Mouse (Mus musculus) forebrain, embryonic 11.5 days (tissue): Measurements from ENCODE around the gene Slc6a13. TPM values are rescaled to one million over a fixed set of nuclear protein-coding genes. Genes with fewer than 3 reads are reported as not detected.

Source experiments
- ATAC-seq: fragments of 200-750 bp; cut with Nextera tagmentation; replicated peaks from 2 replicates; pipeline ENCODE4 v1.8.0; 2017; ENCODE audit warnings: moderate TSS enrichment; ENCODE audit not compliant: low FRiP score
- DNase-seq: peaks from one replicate; pipeline ENCODE4 v3.0.0-alpha.2; 2017; ENCODE audit warnings: low spot score
- H3K27ac ChIP-seq: fragments of 300-500 bp; sonication (generic); 2 replicates; pipeline ENCODE4 v1.5.1; 2014; ENCODE audit warnings: low read depth, low read length
- H3K27me3 ChIP-seq: fragments of 300-500 bp; sonication (generic); 2 replicates; pipeline ENCODE4 v1.6.1; 2014; ENCODE audit warnings: mild to moderate bottlenecking, low read length, mixed read lengths; ENCODE audit not compliant: control insufficient read depth, insufficient read depth
- H3K36me3 ChIP-seq: fragments of 300-500 bp; sonication (generic); 2 replicates; pipeline ENCODE4 v1.6.1; 2014; ENCODE audit warnings: mild to moderate bottlenecking, low read length, moderate library complexity, mixed read lengths; ENCODE audit not compliant: control insufficient read depth, insufficient read depth
- H3K4me1 ChIP-seq: fragments of 300-500 bp; sonication (generic); replicated peaks from 2 replicates; pipeline ENCODE4 v1.6.1; 2014; ENCODE audit warnings: low read length, mixed read lengths; ENCODE audit not compliant: control insufficient read depth, insufficient read depth
- H3K4me2 ChIP-seq: fragments of 300-500 bp; sonication (generic); 2 replicates; pipeline ENCODE4 v1.6.1; 2014; ENCODE audit warnings: low read depth, mild to moderate bottlenecking, low read length, moderate library complexity, mixed read lengths; ENCODE audit not compliant: severe bottlenecking
- H3K4me3 ChIP-seq: fragments of 300-500 bp; sonication (generic); 2 replicates; pipeline ENCODE4 v1.5.1; 2014; ENCODE audit warnings: low read depth, low read length
- H3K9ac ChIP-seq: fragments of 300-500 bp; sonication (generic); 2 replicates; pipeline ENCODE4 v1.6.1; 2014; ENCODE audit warnings: low read length
- H3K9me3 ChIP-seq: fragments of 300-500 bp; sonication (generic); 2 replicates; pipeline ENCODE4 v1.6.1; 2016; ENCODE audit warnings: low read length, mixed read lengths; ENCODE audit not compliant: control insufficient read depth
- WGBS: fragments of 180-500 bp; shearing (Covaris S2); extraction: QIAGEN DNeasy Blood & Tissue Kit; methylation state at CpG from one replicate; pipeline ENCODE4 v1.1.7; 2014; 5-methylcytosine and 5-hydroxymethylcytosine counted together
- microRNA-seq: library from miRNA; unstranded; fragments of <30 nt; microRNA quantifications from one replicate; pipeline ENCODE4, GENCODE M21; 2016; ENCODE audit not compliant: insufficient number of aligned reads
- polyA plus RNA-seq: library from polyadenylated mRNA; unstranded; fragments of >200 nt; fragmentation: Nextera tagmentation; extraction: Ambion mirVana; gene quantifications from 2 replicates; pipeline ENCODE4 v1.2.1, GENCODE M21; 2014

Gene Slc6a13
- polyA plus RNA-seq, 1 experiment from 2014 or later: 1.2 TPM

GRCm38 (mm10) chr6:121371197-121371980 lies 71.4 kb downstream of the Slc6a13 start:
- Histone ChIP-seq H3K4me1 (no peaks in the 10 kb centered on the region), H3K36me3 (no peaks in the 10 kb centered on the region), H3K4me2 (no peak overlapping the region), H3K9ac (no peak overlapping the region), H3K9me3 (no peaks in the 10 kb centered on the region), H3K27me3 (no peaks in the 10 kb centered on the region), H3K4me3 (no peak overlapping the region), H3K27ac (no peak overlapping the region)
- no peak for ATAC-seq
- no peak for DNase-seq
- 84% methylated on average over 10 of the region's 10 CpGs for WGBS

- Histone ChIP-seq H3K27ac (no peak overlapping the region), H3K9ac (no peak overlapping the region), H3K36me3 (no peaks in the 10 kb centered on the region), H3K27me3 (no peaks in the 10 kb centered on the region), H3K4me2 (no peak overlapping the region), H3K4me1 (no peaks in the 10 kb centered on the region), H3K9me3 (no peaks in the 10 kb centered on the region), H3K4me3 (no peak overlapping the region)
- ATAC-seq (no peak), DNase-seq (no peak)
- 90% methylated on average over 12 of the region's 12 CpGs for WGBS
Measured at GRCm38 (mm10) chr6:121376159-121376558, 76.1 kb downstream of the Slc6a13 start.

- no peak for ATAC-seq
- WGBS: 61% methylated on average over 4 of the region's 4 CpGs
- DNase-seq: no peak
- Histone ChIP-seq H3K4me1 (no peaks in the 10 kb centered on the region), H3K4me3 (no peak overlapping the region), H3K27me3 (no peaks in the 10 kb centered on the region), H3K9me3 (no peaks in the 10 kb centered on the region), H3K36me3 (no peaks in the 10 kb centered on the region), H3K4me2 (no peak overlapping the region), H3K27ac (no peak overlapping the region), H3K9ac (no peak overlapping the region)
Measured at GRCm38 (mm10) chr6:121378256-121378655, 78.2 kb downstream of the Slc6a13 start.

- Histone ChIP-seq H3K4me3 (no peak overlapping the region), H3K27ac (no peak overlapping the region), H3K9ac (no peak overlapping the region), H3K4me1 (no peaks in the 10 kb centered on the region), H3K36me3 (no peaks in the 10 kb centered on the region), H3K9me3 (no peaks in the 10 kb centered on the region), H3K27me3 (no peaks in the 10 kb centered on the region), H3K4me2 (no peak overlapping the region)
- DNase-seq (no peak), ATAC-seq (no peak)
- WGBS: 89% methylated on average over 8 of the region's 8 CpGs
Measured at GRCm38 (mm10) chr6:121380576-121380975, 80.5 kb downstream of the Slc6a13 start.

- Histone ChIP-seq H3K4me2 (no peak overlapping the region), H3K9me3 (no peaks in the 10 kb centered on the region), H3K9ac (no peak overlapping the region), H3K4me1 (0 out of 2 replicates have a peak, but pooled peaks cover 3% of the 10 kb centered on the region), H3K4me3 (no peak overlapping the region), H3K36me3 (no peaks in the 10 kb centered on the region), H3K27ac (no peak overlapping the region), H3K27me3 (no peaks in the 10 kb centered on the region)
- DNase-seq (no peak), ATAC-seq (no peak)
- WGBS: 43% methylated on average over 10 of the region's 10 CpGs
Measured at GRCm38 (mm10) chr6:121382071-121382470, 82.0 kb downstream of the Slc6a13 start.

- H3K27me3 ChIP-seq: no peaks in the 10 kb centered on the region
- H3K9me3 ChIP-seq: no peaks in the 10 kb centered on the region
- WGBS: 83% methylated on average over 3 of the region's 3 CpGs
- H3K4me1 ChIP-seq: 0 out of 2 replicates have a peak, but pooled peaks cover 3% of the 10 kb centered on the region
- H3K9ac ChIP-seq: no peak overlapping the region
- no peak overlapping the region for H3K4me3 ChIP-seq
- ATAC-seq (no peak), DNase-seq (no peak)
- no peak overlapping the region for H3K4me2 ChIP-seq
- no peak overlapping the region for H3K27ac ChIP-seq
- no peaks in the 10 kb centered on the region for H3K36me3 ChIP-seq
Measured at GRCm38 (mm10) chr6:121385397-121385796, 85.4 kb downstream of the Slc6a13 start.

Small RNAs within 50 kb of the gene (microRNA-seq; reads per million reads assigned to microRNA genes)
- not detected for gene Gm24855

Other genes with a start within 250 kb of the Slc6a13 start
- gene Mical3, start 169.2 kb upstream of the Slc6a13 start, polyA plus RNA-seq: 15.7 and 18.0 TPM in 2 replicates
- 8.7 and 9.0 TPM in 2 replicates for gene Pex26, start 116.6 kb upstream of the Slc6a13 start, polyA plus RNA-seq
- 0.35 and 0.39 TPM in 2 replicates for gene Tuba8, start 89.5 kb upstream of the Slc6a13 start, polyA plus RNA-seq
- 1.2 and 1.3 TPM in 2 replicates for gene Usp18, start 54.3 kb upstream of the Slc6a13 start, polyA plus RNA-seq
- gene Slc6a12, start 42.8 kb downstream of the Slc6a13 start, polyA plus RNA-seq: 0.15 TPM in 1 of 2 replicates, not detected in the other
- gene Iqsec3, start 173.5 kb downstream of the Slc6a13 start, polyA plus RNA-seq: 0.90 and 1.1 TPM in 2 replicates